Mouse (Mus musculus): ENCODE measurements around the gene Ercc2.

DNA sequence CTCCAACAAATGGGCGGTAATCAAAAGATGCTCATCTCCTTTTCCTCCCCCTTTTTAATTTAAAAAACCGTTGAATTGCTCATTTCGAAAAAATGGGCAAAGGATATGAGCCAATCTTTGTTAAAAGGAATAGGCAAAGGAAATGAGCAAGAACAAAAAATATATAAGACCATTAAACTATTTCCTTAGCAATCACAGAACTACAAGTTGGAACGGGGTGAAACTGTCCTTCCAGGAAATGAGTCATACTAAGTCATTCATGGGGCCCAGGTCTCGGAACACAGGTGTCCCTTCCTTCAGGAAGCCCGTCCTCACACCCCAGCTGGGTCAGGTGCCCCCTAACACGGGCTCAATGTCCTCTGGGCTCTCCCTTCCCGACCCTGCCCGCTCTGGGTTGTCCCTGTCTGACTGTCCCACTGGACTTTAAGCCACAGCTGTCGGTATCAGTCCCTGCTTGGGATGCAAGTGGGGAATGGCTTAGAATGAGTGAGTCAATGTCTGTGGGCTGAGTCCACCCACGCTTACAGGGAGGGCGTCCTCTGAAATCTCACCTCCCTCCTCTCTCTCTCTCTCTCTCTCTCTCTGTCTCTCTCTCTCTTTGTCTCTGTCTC, 37.5 kb upstream of the Ercc2 start, which contains the start of gene Ercc1:
- no peak for TF ChIP-seq CTCF (IDR thresholded peaks at IDR 0.05; ENCODE audit: extremely low read depth, insufficient read depth, low read length)
- TF ChIP-seq POLR2A (IDR thresholded peaks at IDR 0.05; ENCODE audit: extremely low read depth, insufficient read depth, low read length), result no peak

Measured in cortical plate, adult 2 months (tissue).